Mouse (Mus musculus) brain, embryonic 14.5 days (tissue): Measurements from ENCODE around the gene Mrpl35.

Experiments used
- CTCF ChIP-seq: fragments of 200-500 bp; IDR thresholded peaks from 2 replicates; pipeline ENCODE4 v1.5.1; 2012; ENCODE audit warnings: inconsistent platforms, mild to moderate bottlenecking, moderate library complexity, borderline replicate concordance; ENCODE audit not compliant: insufficient read depth, insufficient read length; ENCODE audit errors: extremely low read depth
- POLR2A ChIP-seq: fragments of 200-500 bp; IDR thresholded peaks from 2 replicates; pipeline ENCODE4 v1.6.1; 2012; ENCODE audit warnings: mild to moderate bottlenecking, inconsistent platforms, borderline replicate concordance; ENCODE audit not compliant: poor library complexity, insufficient read depth, insufficient read length, severe bottlenecking; ENCODE audit errors: extremely low read depth

DNA sequence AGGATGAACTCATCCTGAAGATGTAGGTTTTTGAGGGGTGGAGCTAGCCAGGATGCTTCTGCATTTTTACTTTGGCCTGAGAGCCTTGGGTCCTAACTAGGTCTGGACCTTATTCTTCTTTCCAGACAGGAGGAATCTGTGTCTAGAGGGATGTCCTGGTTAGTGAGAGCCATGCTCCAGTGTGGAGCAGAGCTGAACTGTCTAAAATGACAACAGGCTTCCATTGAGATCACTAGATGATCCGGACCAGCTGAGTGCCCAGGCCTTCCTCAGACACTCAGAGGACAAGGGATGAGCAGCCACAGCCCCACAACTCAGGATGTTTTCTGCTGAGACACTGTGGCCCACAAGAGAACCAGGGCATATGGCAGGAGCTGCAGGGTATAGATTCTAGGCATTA lies 23.2 kb downstream of the Mrpl35 start:
- no peak for TF ChIP-seq POLR2A
- no peak for TF ChIP-seq CTCF
